Mouse (Mus musculus) thymus, adult 2 months (tissue): ENCODE results near the gene Xcl1. TPM values are rescaled to one million over a fixed set of nuclear protein-coding genes. Genes with fewer than 3 reads are reported as not detected.

Experiments
- DNase-seq: peaks from one replicate; pipeline ENCODE4 v3.0.0; 2021
- H3K27ac ChIP-seq: fragments of 200-500 bp; 2 replicates; pipeline ENCODE4 v1.5.1; 2012; ENCODE audit warnings: low read length, control low read depth; ENCODE audit not compliant: control insufficient read depth, insufficient read depth
- H3K27me3 ChIP-seq: fragments of 200-500 bp; 2 replicates; pipeline ENCODE4 v1.6.1; 2012; ENCODE audit warnings: mild to moderate bottlenecking, low read length, moderate library complexity, mixed read lengths; ENCODE audit not compliant: control insufficient read depth, insufficient read depth
- H3K36me3 ChIP-seq: fragments of 200-500 bp; 2 replicates; pipeline ENCODE4 v1.6.1; 2012; ENCODE audit warnings: mild to moderate bottlenecking, low read length, moderate library complexity; ENCODE audit not compliant: control insufficient read depth, insufficient read depth
- H3K4me1 ChIP-seq: fragments of 200-500 bp; replicated peaks from 2 replicates; pipeline ENCODE4 v1.6.1; 2012; ENCODE audit warnings: low read length; ENCODE audit not compliant: control insufficient read depth, insufficient read depth
- H3K4me3 ChIP-seq: fragments of 200-500 bp; 2 replicates; pipeline ENCODE4 v1.5.1; 2012; ENCODE audit warnings: mild to moderate bottlenecking, low read length, control low read depth, moderate library complexity; ENCODE audit not compliant: control insufficient read depth, insufficient read depth
- CTCF ChIP-seq: fragments of 200-500 bp; IDR thresholded peaks from 2 replicates; pipeline ENCODE4 v1.5.1; 2012; ENCODE audit warnings: mild to moderate bottlenecking, control low read depth, low read length, moderate library complexity, borderline replicate concordance; ENCODE audit not compliant: control insufficient read depth, poor library complexity, insufficient read depth; ENCODE audit errors: extremely low read depth
- POLR2A ChIP-seq: fragments of 200-500 bp; IDR thresholded peaks from 2 replicates; pipeline ENCODE4 v1.6.1; 2012; ENCODE audit warnings: mild to moderate bottlenecking, low read length, control low read depth, moderate library complexity; ENCODE audit not compliant: control insufficient read depth, poor library complexity, insufficient read depth; ENCODE audit errors: extremely low read depth
- WGBS: fragments of 180-500 bp; shearing (Covaris S2); methylation state at CpG from one replicate; pipeline ENCODE4 v1.1.7; 2018; 5-methylcytosine and 5-hydroxymethylcytosine counted together
- polyA plus RNA-seq: library from polyadenylated mRNA; depleted of rRNA; stranded (reverse); fragments of >200 nt; gene quantifications from 2 replicates; pipeline ENCODE4 v1.2.3, GENCODE M21; 2012

Gene Xcl1
- polyA plus RNA-seq, 1 experiment: 2.8 TPM

DNA sequence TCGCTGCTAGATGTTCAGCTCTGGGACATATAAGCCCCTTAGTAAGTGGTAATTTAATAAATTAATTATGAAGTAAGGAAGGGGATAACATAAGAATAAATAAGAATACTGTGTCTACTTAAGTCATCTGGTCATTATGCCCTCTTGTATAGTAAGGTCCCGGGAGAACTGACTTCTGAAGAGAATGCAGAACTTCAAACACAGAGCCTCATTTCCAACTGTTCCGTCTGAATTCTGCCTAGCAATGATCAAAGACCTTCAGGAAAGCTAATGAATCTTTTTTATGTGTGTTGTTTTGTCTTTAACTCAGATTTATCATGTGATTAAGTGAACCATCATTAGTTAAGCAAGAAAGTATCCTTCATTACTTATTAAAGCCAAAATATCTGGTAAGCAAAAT, 5.3 kb downstream of the Xcl1 start:
- Histone ChIP-seq H3K4me1 (no peaks in the 10 kb centered on the region), H3K4me3 (no peak overlapping the region), H3K27me3 (no peaks in the 10 kb centered on the region), H3K36me3 (no peaks in the 10 kb centered on the region), H3K27ac (no peak overlapping the region)
- no peak for DNase-seq
- no peak for TF ChIP-seq CTCF
- no peak for TF ChIP-seq POLR2A
- 96% methylated on average over 3 of the region's 3 CpGs for WGBS

DNA sequence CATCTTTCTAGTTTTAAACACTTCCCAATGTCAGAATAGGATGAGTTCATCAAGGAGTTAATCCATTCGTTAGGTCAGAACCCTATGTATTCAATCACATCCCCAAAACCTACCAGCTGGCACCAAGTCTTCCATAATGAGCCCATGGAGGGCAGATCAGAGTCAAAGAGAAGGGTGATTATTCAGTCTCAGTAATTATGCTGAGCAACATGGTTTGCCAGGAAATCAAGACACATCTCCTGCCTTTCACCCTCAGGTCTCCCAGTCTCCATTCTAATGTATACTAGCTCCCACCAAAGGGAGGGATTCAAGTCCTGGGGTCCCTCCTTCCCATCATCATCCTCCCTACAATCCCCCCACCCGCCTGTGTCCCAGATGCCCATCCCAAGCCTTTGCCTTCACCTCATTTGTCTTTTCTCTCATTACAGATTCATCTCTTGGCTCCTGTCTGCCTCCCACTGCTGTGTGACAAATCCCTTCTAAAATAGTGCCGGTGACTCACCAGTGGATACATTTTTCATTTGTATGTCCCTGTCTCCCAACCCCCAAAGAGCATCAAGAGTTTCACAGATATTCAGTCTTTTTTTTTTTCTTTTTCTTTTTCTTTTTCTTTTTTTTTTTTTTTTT, 8.7 kb downstream of the Xcl1 start:
- Histone ChIP-seq H3K4me3 (no peak overlapping the region), H3K27me3 (no peaks in the 10 kb centered on the region), H3K36me3 (no peaks in the 10 kb centered on the region), H3K27ac (no peak overlapping the region), H3K4me1 (no peaks in the 10 kb centered on the region)
- no peak for DNase-seq
- WGBS: 95% methylated on average over 3 of the region's 3 CpGs
- TF ChIP-seq POLR2A (no peak), CTCF (no peak)

DNA sequence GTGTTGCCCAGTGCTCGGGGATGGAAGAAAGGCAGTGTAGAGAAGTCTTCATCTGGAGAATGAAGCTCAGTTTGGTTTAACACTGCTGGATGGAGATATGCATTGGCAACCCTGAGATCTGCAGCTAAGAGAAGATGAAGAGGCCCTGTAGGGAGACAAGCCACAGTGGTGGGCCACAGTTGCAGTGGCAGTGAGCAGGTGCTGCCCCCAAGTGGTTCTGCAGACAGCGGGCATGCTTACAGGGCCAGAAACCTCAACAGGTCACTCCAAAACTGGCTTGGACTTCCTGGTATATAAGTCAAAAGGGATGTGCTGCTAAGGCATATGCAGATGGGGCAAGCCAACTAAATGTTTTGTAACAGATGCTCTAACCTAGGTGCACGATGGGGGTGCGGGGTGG, 30.3 kb downstream of the Xcl1 start:
- Histone ChIP-seq H3K36me3 (no peaks in the 10 kb centered on the region), H3K4me3 (no peak overlapping the region), H3K27ac (no peak overlapping the region), H3K4me1 (no peaks in the 10 kb centered on the region), H3K27me3 (no peaks in the 10 kb centered on the region)
- no peak for TF ChIP-seq POLR2A
- peak; percentile 63; the same call in 1 of the 2 replicates for TF ChIP-seq CTCF
- 64% methylated on average over 4 of the region's 4 CpGs for WGBS
- peak; percentile 64 for DNase-seq

DNA sequence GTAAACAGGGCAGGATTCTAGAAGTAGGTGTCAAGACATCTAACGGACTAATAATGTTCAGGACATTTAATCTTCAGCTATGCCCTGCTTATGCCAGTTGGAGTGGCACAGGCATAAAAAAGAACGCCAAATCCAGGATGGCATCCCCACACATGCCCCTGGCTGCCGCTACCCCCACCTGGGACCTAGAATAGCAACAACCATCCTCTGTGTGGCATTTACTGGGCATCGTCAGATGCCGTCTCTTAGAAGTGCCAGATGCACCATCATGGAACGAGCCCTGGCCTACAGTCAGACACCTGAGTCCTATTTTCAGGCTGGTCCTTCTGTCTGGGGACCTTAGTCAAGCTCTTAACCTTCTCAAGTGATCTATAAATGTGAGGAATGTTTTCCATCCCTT, 34.6 kb downstream of the Xcl1 start:
- no peaks in the 10 kb centered on the region for H3K4me1 ChIP-seq
- no peak for DNase-seq
- H3K27me3 ChIP-seq: no peaks in the 10 kb centered on the region
- no peak overlapping the region for H3K27ac ChIP-seq
- H3K4me3 ChIP-seq: no peak overlapping the region
- 93% methylated on average over 6 of the region's 6 CpGs for WGBS
- TF ChIP-seq CTCF: no peak
- no peak for TF ChIP-seq POLR2A
- H3K36me3 ChIP-seq: no peaks in the 10 kb centered on the region

DNA sequence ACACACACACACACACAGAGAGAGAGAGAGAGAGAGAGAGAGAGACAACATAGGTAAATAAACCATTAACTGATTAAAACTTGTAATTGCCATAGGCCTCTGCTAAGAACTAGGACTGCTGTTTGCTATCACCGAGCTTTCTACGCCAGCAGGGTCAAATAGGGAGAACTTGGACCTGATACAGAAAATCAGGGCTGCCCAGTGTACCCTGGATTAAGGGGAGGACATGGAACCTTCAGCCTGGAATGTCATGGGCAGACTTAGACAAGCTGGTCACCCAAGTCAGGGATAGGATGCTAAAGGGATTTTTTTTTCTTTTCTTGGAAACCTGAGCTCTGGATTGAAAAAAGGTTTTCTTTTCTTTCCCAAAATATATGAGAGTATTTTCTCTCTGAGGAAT, 35.1 kb downstream of the Xcl1 start:
- no peak for DNase-seq
- 89% methylated on average over 2 of the region's 2 CpGs for WGBS
- H3K27ac ChIP-seq: no peak overlapping the region
- H3K4me1 ChIP-seq: no peaks in the 10 kb centered on the region
- TF ChIP-seq POLR2A (no peak), CTCF (no peak)
- H3K4me3 ChIP-seq: no peak overlapping the region
- H3K36me3 ChIP-seq: no peaks in the 10 kb centered on the region
- no peaks in the 10 kb centered on the region for H3K27me3 ChIP-seq

DNA sequence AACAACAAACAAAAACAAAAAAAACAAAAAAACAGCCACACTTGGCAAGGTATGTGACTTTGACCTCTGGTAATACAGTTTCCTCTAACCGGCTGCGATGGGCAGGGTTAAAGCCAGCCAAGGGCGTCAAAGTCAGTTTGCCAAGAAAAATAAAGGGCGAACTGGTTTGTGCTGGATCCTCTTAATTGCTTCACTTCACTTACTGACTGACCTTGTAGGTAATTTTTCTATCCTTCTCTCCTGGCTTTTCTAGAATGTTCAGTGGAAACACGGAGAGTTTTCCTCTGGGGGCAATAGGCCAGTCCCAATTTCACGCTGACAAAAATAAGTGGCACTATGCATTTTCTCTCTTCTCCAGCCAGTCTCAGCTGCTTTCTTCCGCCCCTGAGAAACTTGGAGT, 35.8 kb downstream of the Xcl1 start:
- TF ChIP-seq CTCF: no peak
- no peak for TF ChIP-seq POLR2A
- no peaks in the 10 kb centered on the region for H3K4me1 ChIP-seq
- WGBS: 70% methylated on average over 7 of the region's 7 CpGs
- H3K36me3 ChIP-seq: no peaks in the 10 kb centered on the region
- H3K4me3 ChIP-seq: no peak overlapping the region
- no peaks in the 10 kb centered on the region for H3K27me3 ChIP-seq
- H3K27ac ChIP-seq: no peak overlapping the region
- no peak for DNase-seq

DNA sequence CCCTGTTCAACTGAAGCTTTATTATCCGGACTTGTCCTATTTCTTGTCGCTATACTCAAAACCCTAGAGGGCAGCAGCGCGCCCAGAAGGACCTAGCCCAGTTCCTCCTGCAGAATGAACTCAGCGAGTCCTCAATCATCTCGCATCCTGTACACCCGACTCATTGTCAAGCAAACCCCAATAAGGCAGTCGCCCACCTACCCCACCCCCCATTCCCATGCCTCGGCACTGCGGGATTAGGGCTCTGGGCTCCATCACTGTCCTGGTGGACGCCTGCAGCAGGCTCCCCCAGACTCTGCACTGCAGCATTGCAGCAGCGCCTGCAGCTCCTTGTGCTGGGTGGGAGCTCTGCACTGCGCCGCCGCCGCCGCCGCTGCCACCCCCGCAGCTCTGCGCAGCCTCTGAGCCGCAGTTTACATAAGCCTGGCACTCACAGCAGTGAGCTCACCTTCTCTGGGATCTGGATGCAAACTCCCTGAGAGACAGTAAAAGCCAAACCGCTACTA, 36.4 kb downstream of the Xcl1 start:
- peak; percentile 84 for DNase-seq
- Histone ChIP-seq H3K27ac (no peak overlapping the region), H3K36me3 (no peaks in the 10 kb centered on the region), H3K27me3 (no peaks in the 10 kb centered on the region), H3K4me3 (peak overlapping the region; percentile 56), H3K4me1 (no peaks in the 10 kb centered on the region)
- TF ChIP-seq POLR2A: no peak
- TF ChIP-seq CTCF: 0 out of 2 replicates have a peak, but pooled peaks have one; percentile 27
- under 1% methylated on average over 22 of the region's 22 CpGs for WGBS
